Mouse (Mus musculus) heart, embryonic 15.5 days (tissue): Measurements from ENCODE around the gene Wfdc6b. TPM values are rescaled to one million over a fixed set of nuclear protein-coding genes. Genes with fewer than 3 reads are reported as not detected.

Experiments used
- polyA plus RNA-seq: library from polyadenylated mRNA; unstranded; fragments of >200 nt; fragmentation: Nextera tagmentation; extraction: Ambion mirVana; gene quantifications from 2 replicates; pipeline ENCODE4 v1.2.1, GENCODE M21; 2015

The Wfdc6b gene
- polyA plus RNA-seq, 1 experiment from 2014 or later = not detected

Other genes with a start within 250 kb of the Wfdc6b start
- 1.3 and 1.6 TPM in 2 replicates for gene Slpi, start 224.4 kb upstream of the Wfdc6b start, polyA plus RNA-seq
- 0.25 and 0.80 TPM in 2 replicates for gene Rbpjl, start 210.4 kb upstream of the Wfdc6b start, polyA plus RNA-seq
- 8.4 and 14.9 TPM in 2 replicates for gene Matn4, start 208.4 kb upstream of the Wfdc6b start, polyA plus RNA-seq
- gene Sdc4, start 169.6 kb upstream of the Wfdc6b start, polyA plus RNA-seq = 41.9 and 56.5 TPM in 2 replicates
- 32.0 and 40.4 TPM in 2 replicates for gene Sys1, start 156.6 kb upstream of the Wfdc6b start, polyA plus RNA-seq
- gene Gm20458, start 152.6 kb upstream of the Wfdc6b start, polyA plus RNA-seq = 10.5 and 13.5 TPM in 2 replicates
- not detected in 2 replicates for gene Trp53tg5, start 139.8 kb upstream of the Wfdc6b start, polyA plus RNA-seq
- 8.6 and 16.5 TPM in 2 replicates for gene Dbndd2, start 127.4 kb upstream of the Wfdc6b start, polyA plus RNA-seq
- 42.1 and 54.1 TPM in 2 replicates for gene Pigt, start 116.0 kb upstream of the Wfdc6b start, polyA plus RNA-seq
- gene Wfdc2, start 51.1 kb upstream of the Wfdc6b start, polyA plus RNA-seq = 10.0 and 39.8 TPM in 2 replicates
- not detected in 2 replicates for gene Spint3, start 40.1 kb upstream of the Wfdc6b start, polyA plus RNA-seq
- gene Wfdc6a, start 28.1 kb upstream of the Wfdc6b start, polyA plus RNA-seq = 0.21 and 0.47 TPM in 2 replicates
- gene Eppin, start 19.9 kb upstream of the Wfdc6b start, polyA plus RNA-seq = not detected in 2 replicates
- not detected in 2 replicates for gene Wfdc8, start 104 bp downstream of the Wfdc6b start, polyA plus RNA-seq
- gene Wfdc16, start 25.3 kb downstream of the Wfdc6b start, polyA plus RNA-seq = not detected in 2 replicates
- gene Wfdc10, start 42.5 kb downstream of the Wfdc6b start, polyA plus RNA-seq = 0.31 TPM in 1 of 2 replicates, not detected in the other
- gene Wfdc9, start 43.1 kb downstream of the Wfdc6b start, polyA plus RNA-seq = not detected in 2 replicates
- gene Wfdc11, start 60.6 kb downstream of the Wfdc6b start, polyA plus RNA-seq = not detected in 2 replicates
- not detected in 2 replicates for gene Wfdc13, start 71.6 kb downstream of the Wfdc6b start, polyA plus RNA-seq
- gene Spint4, start 85.0 kb downstream of the Wfdc6b start, polyA plus RNA-seq = 0.19 TPM in 1 of 2 replicates, not detected in the other
- not detected in 2 replicates for gene Spint5, start 101.8 kb downstream of the Wfdc6b start, polyA plus RNA-seq
- 0.74 and 0.77 TPM in 2 replicates for gene Wfdc3, start 132.4 kb downstream of the Wfdc6b start, polyA plus RNA-seq
- 51.0 and 51.4 TPM in 2 replicates for gene Dnttip1, start 132.5 kb downstream of the Wfdc6b start, polyA plus RNA-seq
- gene Ube2c, start 156.4 kb downstream of the Wfdc6b start, polyA plus RNA-seq = 377 and 382 TPM in 2 replicates
- 4.9 and 5.2 TPM in 2 replicates for gene Tnnc2, start 166.4 kb downstream of the Wfdc6b start, polyA plus RNA-seq
- 42.5 and 43.4 TPM in 2 replicates for gene Snx21, start 172.3 kb downstream of the Wfdc6b start, polyA plus RNA-seq
- 12.0 and 15.0 TPM in 2 replicates for gene Acot8, start 191.4 kb downstream of the Wfdc6b start, polyA plus RNA-seq
- gene Zswim3, start 191.6 kb downstream of the Wfdc6b start, polyA plus RNA-seq = 4.9 TPM in 2 replicates
- gene Zswim1, start 209.2 kb downstream of the Wfdc6b start, polyA plus RNA-seq = 8.1 and 10.3 TPM in 2 replicates
- gene Spata25, start 215.0 kb downstream of the Wfdc6b start, polyA plus RNA-seq = not detected in 2 replicates
- 167 and 180 TPM in 2 replicates for gene Ctsa, start 219.4 kb downstream of the Wfdc6b start, polyA plus RNA-seq
- gene Neurl2, start 219.9 kb downstream of the Wfdc6b start, polyA plus RNA-seq = 43.3 and 47.1 TPM in 2 replicates
- 14.0 and 71.8 TPM in 2 replicates for gene Pltp, start 244.2 kb downstream of the Wfdc6b start, polyA plus RNA-seq